Mouse (Mus musculus): Measurements from ENCODE around the gene Pfdn4. TPM values are rescaled to one million over a fixed set of nuclear protein-coding genes. Genes with fewer than 3 reads are reported as not detected.

Gene Pfdn4
- polyA plus RNA-seq, 1 experiment from 2014 or later = 48.1 TPM

- H3K4me1 ChIP-seq (ENCODE audit: control insufficient read depth in 2 of 2, insufficient read depth in 2 of 2, low read length in 2 of 2) = peaks cover 3 to 8% of the 10 kb centered on the region in 2 experiments; a peak in 3 of 4 replicates
- 67% methylated on average over 4 of the region's 4 CpGs for WGBS
Measured at GRCm38 (mm10) chr2:170548046-170548445, 51.8 kb downstream of the Pfdn4 start.

DNA sequence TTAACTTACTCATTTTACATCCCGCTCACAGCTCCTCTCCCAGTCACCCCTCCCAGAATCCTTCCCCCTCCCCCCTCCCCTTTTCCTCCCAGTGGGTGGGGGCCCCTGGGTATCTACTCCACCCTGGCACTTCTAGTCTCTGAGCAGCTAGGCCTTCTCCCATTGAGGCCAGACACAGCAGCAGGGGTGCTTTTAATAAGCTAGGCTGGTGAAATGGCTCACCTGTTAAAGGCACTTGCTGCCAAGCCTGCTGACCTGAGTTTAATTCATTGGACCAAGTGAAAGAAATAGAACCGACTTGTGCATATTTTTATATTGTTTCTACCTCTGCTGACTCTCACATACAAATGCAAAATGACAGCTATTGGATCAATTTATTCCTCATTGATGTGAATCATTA is 52.9 kb downstream of the Pfdn4 start:
- Histone ChIP-seq H3K9ac (ENCODE audit: low read length) (no peak overlapping the region), H3K27me3 (ENCODE audit: control insufficient read depth, insufficient read depth, low read length) (no peaks in the 10 kb centered on the region), H3K36me3 (ENCODE audit: control insufficient read depth, insufficient read depth, low read length) (no peaks in the 10 kb centered on the region), H3K27ac (replicated peaks in 1 of 2; ENCODE audit: control insufficient read depth in 1 of 2, insufficient read depth in 1 of 2, low read depth in 2 of 2, low read length in 2 of 2) (no peak overlapping the region), H3K4me2 (ENCODE audit: low read length) (no peak overlapping the region), H3K9me3 (ENCODE audit: control insufficient read depth, low read length) (no peaks in the 10 kb centered on the region), H3K4me3 (ENCODE audit: control insufficient read depth in 1 of 2, insufficient read depth in 1 of 2, low read depth in 1 of 2, low read length in 2 of 2) (no peak overlapping the region), H3K4me1 (ENCODE audit: control insufficient read depth in 2 of 2, insufficient read depth in 2 of 2, low read length in 2 of 2) (peaks cover 3 to 8% of the 10 kb centered on the region in 2 experiments; a peak in 3 of 4 replicates)
- no peak for ATAC-seq (ENCODE audit: insufficient number of reproducible peaks, insufficient read depth, low FRiP score, low read depth)
- WGBS = 86% methylated on average over 2 of the region's 2 CpGs

More at GRCm38 (mm10) chr2:170548046-170548445, 51.8 kb downstream of the Pfdn4 start:
- Histone ChIP-seq H3K9me3 (ENCODE audit: control insufficient read depth, low read length) (no peaks in the 10 kb centered on the region), H3K27me3 (ENCODE audit: control insufficient read depth, insufficient read depth, low read length) (no peaks in the 10 kb centered on the region), H3K4me3 (ENCODE audit: control insufficient read depth in 1 of 2, insufficient read depth in 1 of 2, low read depth in 1 of 2, low read length in 2 of 2) (no peak overlapping the region), H3K27ac (replicated peaks in 1 of 2; ENCODE audit: control insufficient read depth in 1 of 2, insufficient read depth in 1 of 2, low read depth in 2 of 2, low read length in 2 of 2) (no peak overlapping the region), H3K4me2 (ENCODE audit: low read length) (no peak overlapping the region), H3K9ac (ENCODE audit: low read length) (no peak overlapping the region), H3K36me3 (ENCODE audit: control insufficient read depth, insufficient read depth, low read length) (no peaks in the 10 kb centered on the region)
- no peak for ATAC-seq (ENCODE audit: insufficient number of reproducible peaks, insufficient read depth, low FRiP score, low read depth)

DNA sequence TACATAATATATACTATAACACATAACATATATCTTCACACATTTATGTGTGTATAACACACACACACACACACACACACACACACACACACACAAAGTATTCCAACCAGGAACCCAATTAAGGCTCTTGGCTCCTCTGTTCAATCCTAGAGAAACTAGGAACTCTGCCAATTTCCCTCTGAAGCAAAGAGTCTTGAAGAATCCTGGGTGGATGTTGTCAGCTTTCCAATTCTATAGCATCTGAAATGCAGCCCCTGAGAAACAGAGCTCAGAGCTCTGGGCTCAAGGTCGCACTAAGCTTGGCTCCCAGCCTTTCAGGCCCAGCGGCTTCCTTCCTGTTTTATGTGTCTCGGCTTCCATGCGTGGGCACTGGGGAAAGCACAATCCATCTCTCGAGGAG is 54.0 kb downstream of the Pfdn4 start:
- Histone ChIP-seq H3K9me3 (ENCODE audit: control insufficient read depth, low read length) (no peaks in the 10 kb centered on the region), H3K9ac (ENCODE audit: low read length) (no peak overlapping the region), H3K4me2 (ENCODE audit: low read length) (no peak overlapping the region), H3K27ac (replicated peaks in 1 of 2; ENCODE audit: control insufficient read depth in 1 of 2, insufficient read depth in 1 of 2, low read depth in 2 of 2, low read length in 2 of 2) (peak overlapping the region in 1 of 2 experiments; percentile 56; a peak in 1 of 4 replicates), H3K27me3 (ENCODE audit: control insufficient read depth, insufficient read depth, low read length) (no peaks in the 10 kb centered on the region), H3K36me3 (ENCODE audit: control insufficient read depth, insufficient read depth, low read length) (no peaks in the 10 kb centered on the region), H3K4me3 (ENCODE audit: control insufficient read depth in 1 of 2, insufficient read depth in 1 of 2, low read depth in 1 of 2, low read length in 2 of 2) (no peak overlapping the region), H3K4me1 (ENCODE audit: control insufficient read depth in 2 of 2, insufficient read depth in 2 of 2, low read length in 2 of 2) (peaks cover 3 to 8% of the 10 kb centered on the region in 2 experiments; a peak in 3 of 4 replicates)
- WGBS = 28% methylated on average over 5 of the region's 5 CpGs
- ATAC-seq (ENCODE audit: insufficient number of reproducible peaks, insufficient read depth, low FRiP score, low read depth) = no peak

- no peak for ATAC-seq (ENCODE audit: insufficient number of reproducible peaks, insufficient read depth, low FRiP score, low read depth)
- no peak overlapping the region for H3K27ac ChIP-seq (replicated peaks in 1 of 2; ENCODE audit: control insufficient read depth in 1 of 2, insufficient read depth in 1 of 2, low read depth in 2 of 2, low read length in 2 of 2)
- 74% methylated on average over 7 of the region's 7 CpGs for WGBS
Measured at GRCm38 (mm10) chr2:170552088-170552487, 55.9 kb downstream of the Pfdn4 start.

GRCm38 (mm10) chr2:170563956-170564855 is 68.0 kb downstream of the Pfdn4 start:
- H3K9ac ChIP-seq (ENCODE audit: low read length) = no peak overlapping the region
- WGBS = 71% methylated on average over 15 of the region's 15 CpGs
- H3K27ac ChIP-seq (replicated peaks in 1 of 2; ENCODE audit: control insufficient read depth in 1 of 2, insufficient read depth in 1 of 2, low read depth in 2 of 2, low read length in 2 of 2) = no peak overlapping the region
- H3K36me3 ChIP-seq (ENCODE audit: control insufficient read depth, insufficient read depth, low read length) = no peaks in the 10 kb centered on the region
- no peak for ATAC-seq (ENCODE audit: insufficient number of reproducible peaks, insufficient read depth, low FRiP score, low read depth)
- H3K4me3 ChIP-seq (ENCODE audit: control insufficient read depth in 1 of 2, insufficient read depth in 1 of 2, low read depth in 1 of 2, low read length in 2 of 2) = no peak overlapping the region
- no peaks in the 10 kb centered on the region for H3K27me3 ChIP-seq (ENCODE audit: control insufficient read depth, insufficient read depth, low read length)
- no peak overlapping the region for H3K4me2 ChIP-seq (ENCODE audit: low read length)
- no peaks in the 10 kb centered on the region for H3K4me1 ChIP-seq (ENCODE audit: control insufficient read depth in 2 of 2, insufficient read depth in 2 of 2, low read length in 2 of 2)
- H3K9me3 ChIP-seq (ENCODE audit: control insufficient read depth, low read length) = no peaks in the 10 kb centered on the region

More at GRCm38 (mm10) chr2:170552088-170552487, 55.9 kb downstream of the Pfdn4 start:
- Histone ChIP-seq H3K9ac (ENCODE audit: low read length) (no peak overlapping the region), H3K4me3 (ENCODE audit: control insufficient read depth in 1 of 2, insufficient read depth in 1 of 2, low read depth in 1 of 2, low read length in 2 of 2) (no peak overlapping the region), H3K27me3 (ENCODE audit: control insufficient read depth, insufficient read depth, low read length) (no peaks in the 10 kb centered on the region), H3K4me2 (ENCODE audit: low read length) (no peak overlapping the region), H3K36me3 (ENCODE audit: control insufficient read depth, insufficient read depth, low read length) (no peaks in the 10 kb centered on the region), H3K9me3 (ENCODE audit: control insufficient read depth, low read length) (no peaks in the 10 kb centered on the region), H3K4me1 (ENCODE audit: control insufficient read depth in 2 of 2, insufficient read depth in 2 of 2, low read length in 2 of 2) (peaks cover 3 to 8% of the 10 kb centered on the region in 2 experiments; a peak in 3 of 4 replicates)

GRCm38 (mm10) chr2:170564995-170565394 is 68.8 kb downstream of the Pfdn4 start:
- 82% methylated on average over 8 of the region's 8 CpGs for WGBS
- no peaks in the 10 kb centered on the region for H3K9me3 ChIP-seq (ENCODE audit: control insufficient read depth, low read length)
- no peaks in the 10 kb centered on the region for H3K36me3 ChIP-seq (ENCODE audit: control insufficient read depth, insufficient read depth, low read length)
- no peak overlapping the region for H3K27ac ChIP-seq (replicated peaks in 1 of 2; ENCODE audit: control insufficient read depth in 1 of 2, insufficient read depth in 1 of 2, low read depth in 2 of 2, low read length in 2 of 2)
- no peak overlapping the region for H3K9ac ChIP-seq (ENCODE audit: low read length)
- H3K4me1 ChIP-seq (ENCODE audit: control insufficient read depth in 2 of 2, insufficient read depth in 2 of 2, low read length in 2 of 2) = no peaks in the 10 kb centered on the region
- H3K4me3 ChIP-seq (ENCODE audit: control insufficient read depth in 1 of 2, insufficient read depth in 1 of 2, low read depth in 1 of 2, low read length in 2 of 2) = no peak overlapping the region
- H3K27me3 ChIP-seq (ENCODE audit: control insufficient read depth, insufficient read depth, low read length) = no peaks in the 10 kb centered on the region
- no peak overlapping the region for H3K4me2 ChIP-seq (ENCODE audit: low read length)
- ATAC-seq (ENCODE audit: insufficient number of reproducible peaks, insufficient read depth, low FRiP score, low read depth) = no peak

Measured in heart, embryonic 14.5 days (tissue).